Mouse (Mus musculus) thymus, postnatal 0 days (tissue): ENCODE results near the gene Prkce. TPM values are rescaled to one million over a fixed set of nuclear protein-coding genes. Genes with fewer than 3 reads are reported as not detected.

ENCODE experiments used
- DNase-seq: peaks from one replicate; pipeline ENCODE4 v3.0.0-alpha.2; 2015; ENCODE audit warnings: low spot score
- polyA plus RNA-seq: library from polyadenylated mRNA; unstranded; fragments of >200 nt; fragmentation: Nextera tagmentation; extraction: Ambion mirVana; gene quantifications from 2 replicates; pipeline ENCODE4 v1.2.1, GENCODE M21; 2015

The Prkce gene
- polyA plus RNA-seq, 1 experiment from 2014 or later: 1.6 TPM

DNA sequence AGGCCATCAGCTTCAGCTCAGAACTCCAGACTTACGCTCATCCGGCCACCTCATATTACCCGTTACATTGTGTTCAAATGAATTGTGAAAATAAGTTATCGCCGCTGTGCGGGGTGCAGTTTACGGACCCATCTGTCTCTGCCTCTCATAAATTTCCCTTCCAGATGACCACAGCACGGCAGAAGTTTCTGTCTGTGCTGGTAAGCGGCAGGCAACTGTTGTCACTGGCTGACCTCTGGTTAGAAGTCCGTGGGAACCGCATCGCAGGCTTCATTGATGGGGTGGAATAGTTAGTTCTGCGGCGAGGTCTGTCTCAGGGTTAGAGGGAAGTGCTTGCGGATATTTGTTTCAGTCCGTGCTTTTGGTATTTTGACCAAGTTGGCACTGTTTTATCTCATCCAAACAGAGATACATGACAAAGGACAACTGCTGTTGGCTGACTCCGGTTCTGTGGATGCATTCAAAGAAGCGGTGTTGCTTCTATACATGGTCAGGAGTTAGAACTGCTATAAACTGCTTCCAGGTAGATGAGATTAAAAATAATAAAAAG, 372.4 kb downstream of the Prkce start:
- no peak for DNase-seq

DNA sequence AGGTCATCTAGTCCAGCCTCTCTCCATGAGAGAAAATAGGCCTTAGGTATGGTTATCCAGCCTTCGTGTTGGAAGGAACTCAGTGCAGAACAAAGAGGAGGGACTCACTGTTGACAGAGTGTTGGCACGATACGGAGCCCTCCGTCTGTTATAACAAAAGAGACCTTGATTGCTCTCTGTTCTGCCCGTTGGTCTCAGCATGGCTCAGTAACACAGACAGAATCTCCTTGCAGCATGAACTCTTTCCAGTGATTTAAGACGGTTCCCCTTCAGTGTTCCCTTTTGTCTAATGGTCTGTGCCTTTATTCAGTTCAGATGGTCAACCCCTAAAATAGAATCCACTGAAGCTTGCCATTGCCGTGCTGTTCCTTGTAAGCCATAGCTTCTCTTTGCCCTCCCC, 378.9 kb downstream of the Prkce start:
- DNase-seq: no peak

DNA sequence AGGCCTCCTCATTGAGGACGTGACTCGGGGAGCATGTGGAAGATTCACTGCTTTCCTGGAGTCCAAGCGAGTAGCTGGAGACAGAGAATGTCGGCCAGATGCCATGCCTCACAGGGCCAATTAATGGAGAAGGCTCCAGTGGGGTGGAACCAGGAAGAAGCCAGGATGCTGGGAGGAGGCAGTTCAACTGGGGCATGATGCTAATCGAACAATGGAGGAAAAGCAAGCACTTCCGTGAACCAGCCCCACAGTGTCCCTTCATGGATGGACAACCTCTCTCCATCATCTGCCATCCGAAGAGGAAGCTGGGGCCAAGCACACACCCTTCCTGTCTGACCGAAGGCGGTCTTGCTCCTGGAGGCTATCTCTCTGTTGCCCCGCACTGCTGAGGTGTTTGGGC, 381.5 kb downstream of the Prkce start:
- DNase-seq: no peak

- no peak for DNase-seq
Measured at GRCm38 (mm10) chr17:86551561-86551960, 384.0 kb downstream of the Prkce start.

DNA sequence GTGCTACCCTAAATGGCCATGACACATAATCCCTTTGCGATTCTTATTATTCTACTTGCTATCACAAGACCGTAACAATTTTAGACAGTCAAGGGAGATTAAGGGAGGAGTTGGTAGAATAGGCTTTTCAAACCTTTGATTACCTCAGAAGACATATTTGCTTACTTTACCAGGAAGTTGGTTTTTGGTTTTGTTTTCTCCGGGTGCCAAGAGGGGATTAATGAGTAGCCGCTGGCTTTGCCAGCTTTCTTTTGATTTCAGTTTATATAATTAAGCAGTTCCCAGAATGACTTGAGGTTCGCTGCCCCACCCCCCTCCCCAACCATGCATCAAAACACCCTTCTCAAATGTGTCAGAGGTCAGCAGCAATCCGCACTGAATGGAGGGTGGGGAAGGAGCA, 384.4 kb downstream of the Prkce start:
- no peak for DNase-seq

DNA sequence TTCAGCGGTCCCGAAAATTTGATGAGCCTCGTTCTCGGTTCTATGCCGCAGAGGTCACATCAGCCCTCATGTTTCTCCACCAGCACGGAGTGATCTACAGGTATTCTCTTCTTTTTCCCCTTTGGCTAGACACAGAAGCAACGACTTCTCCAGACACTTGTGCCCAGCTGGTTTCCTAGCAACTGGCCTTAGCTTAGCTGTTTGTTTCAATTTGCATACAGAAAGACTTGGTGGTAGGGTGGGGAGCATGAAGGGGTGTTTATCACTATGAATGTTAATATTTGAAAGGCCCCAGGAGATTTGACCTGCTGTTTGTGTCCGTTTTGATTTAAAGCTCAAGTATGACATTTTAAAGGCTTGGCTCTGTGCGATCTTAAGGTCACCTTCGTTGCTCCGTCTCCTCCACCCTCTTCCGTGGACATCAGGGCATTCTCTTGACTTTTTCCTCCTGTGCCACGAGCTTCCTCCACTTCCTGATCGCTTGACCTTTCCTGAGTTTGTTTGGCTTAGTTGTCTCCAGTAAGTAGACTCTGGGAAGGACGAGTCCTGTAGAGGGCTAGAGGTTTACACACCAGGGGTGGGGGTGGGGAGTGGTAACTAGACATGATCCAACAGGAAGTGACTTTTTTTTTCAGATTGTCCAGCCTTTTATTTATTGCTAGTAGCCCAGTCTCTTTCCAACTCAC, 391.8 kb downstream of the Prkce start:
- no peak for DNase-seq

DNA sequence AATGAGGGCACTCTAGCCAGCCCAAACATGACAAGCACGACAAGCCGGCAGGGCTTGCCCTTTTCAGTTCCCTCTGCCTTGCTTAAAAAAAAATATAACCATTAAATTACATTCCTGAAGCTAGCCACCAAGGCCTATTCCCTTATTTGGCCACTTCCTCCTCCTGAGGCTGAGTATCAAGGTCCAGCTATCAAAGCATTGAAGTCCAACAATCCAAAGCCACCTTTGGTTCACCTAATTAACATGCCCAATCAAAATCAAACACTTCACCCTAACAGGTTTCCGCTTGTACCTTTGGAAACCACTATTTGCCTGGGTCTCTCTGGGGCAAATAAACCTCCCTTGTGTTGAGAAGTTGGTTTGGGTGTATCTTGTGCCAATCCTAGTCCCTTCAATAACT, 392.9 kb downstream of the Prkce start:
- no peak for DNase-seq

GRCm38 (mm10) chr17:86570491-86570890, 402.9 kb downstream of the Prkce start:
- DNase-seq: no peak

- DNase-seq: no peak
Measured at GRCm38 (mm10) chr17:86571266-86571665, 403.7 kb downstream of the Prkce start.

DNA sequence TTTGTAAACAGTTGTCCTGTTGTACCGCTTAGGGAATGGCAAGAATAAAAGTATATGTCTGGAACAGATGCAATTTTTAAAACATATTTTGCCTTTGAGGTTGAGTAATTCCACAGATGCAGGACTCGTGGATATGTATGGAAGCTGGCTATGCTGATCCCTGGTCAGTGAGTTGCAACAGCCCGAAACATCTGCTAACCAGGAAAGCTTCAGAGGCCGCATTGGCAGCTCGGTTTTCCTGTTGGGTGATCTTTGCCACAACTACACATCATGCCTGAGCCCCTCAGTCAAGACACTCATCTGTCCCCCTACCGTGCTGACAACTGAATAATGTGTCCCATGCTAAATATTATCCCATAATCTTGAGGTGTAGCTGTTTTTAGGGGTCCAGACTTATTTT, 404.6 kb downstream of the Prkce start:
- DNase-seq: no peak

DNA sequence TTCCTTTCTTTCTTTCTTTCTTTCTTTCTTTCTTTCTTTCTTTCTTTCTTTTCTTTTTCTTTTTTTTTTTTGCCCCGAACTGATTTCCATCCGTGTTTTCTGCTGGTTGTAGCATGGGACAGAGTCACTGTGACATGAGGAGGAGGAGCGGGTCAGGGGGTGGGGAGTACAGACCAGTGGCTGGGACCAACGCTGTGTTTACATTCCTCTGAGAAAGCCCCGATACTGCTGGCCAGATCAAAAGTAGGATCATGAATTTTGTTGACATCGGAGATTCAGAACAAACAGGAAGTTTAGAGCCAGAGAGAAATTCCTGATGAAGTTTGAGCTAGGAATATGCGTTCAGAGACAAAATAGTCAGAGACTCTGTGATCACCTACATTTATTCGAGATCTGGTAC, 405.0 kb downstream of the Prkce start:
- DNase-seq: no peak

GRCm38 (mm10) chr17:86573596-86574248, 406.1 kb downstream of the Prkce start:
- no peak for DNase-seq

GRCm38 (mm10) chr17:86580724-86581123, 413.1 kb downstream of the Prkce start:
- DNase-seq: no peak

- DNase-seq: no peak
Measured at GRCm38 (mm10) chr17:86582341-86582740, 414.8 kb downstream of the Prkce start.

DNA sequence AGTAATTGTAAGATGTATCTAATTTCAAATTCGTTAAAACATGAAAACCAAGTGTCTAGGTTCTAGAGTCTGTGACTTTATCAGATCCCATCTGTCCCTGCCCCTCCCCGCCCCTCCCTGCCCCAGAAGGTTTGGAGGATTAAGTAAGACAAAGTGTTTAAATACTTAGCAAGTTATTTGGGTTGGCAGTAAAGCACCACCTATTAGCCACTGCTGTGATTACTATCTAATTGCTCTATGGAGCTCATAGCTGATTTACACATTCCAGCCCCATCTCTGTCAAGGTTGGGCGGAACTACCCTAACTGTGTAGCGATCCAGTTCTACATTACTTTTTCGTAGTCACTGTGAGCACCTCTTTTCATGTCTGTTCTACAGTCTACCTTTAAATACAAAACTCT, 418.9 kb downstream of the Prkce start:
- no peak for DNase-seq

- DNase-seq: no peak
Measured at GRCm38 (mm10) chr17:86588704-86589449, 421.3 kb downstream of the Prkce start.

DNA sequence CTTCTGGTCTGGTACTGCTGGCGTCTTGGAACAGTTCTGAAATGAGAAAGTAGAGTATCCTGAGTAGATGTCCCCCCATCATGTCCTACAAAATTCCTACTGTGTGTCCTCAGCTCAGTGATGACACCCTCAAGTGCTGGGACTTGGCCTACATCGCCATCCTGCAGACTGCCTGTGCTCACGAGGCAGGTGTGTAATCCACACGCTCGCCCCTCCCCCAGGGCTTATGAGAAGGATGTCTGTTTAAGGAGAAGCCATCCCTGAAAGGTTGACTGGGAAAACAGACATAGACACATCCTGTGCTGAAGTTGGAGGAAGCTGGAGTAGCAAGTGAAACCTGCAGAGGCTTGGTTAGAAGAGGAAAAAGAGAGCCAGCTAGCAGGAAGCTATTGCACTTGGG, 422.1 kb downstream of the Prkce start:
- no peak for DNase-seq

- DNase-seq: no peak
Measured at GRCm38 (mm10) chr17:86591241-86591640, 423.7 kb downstream of the Prkce start.

DNA sequence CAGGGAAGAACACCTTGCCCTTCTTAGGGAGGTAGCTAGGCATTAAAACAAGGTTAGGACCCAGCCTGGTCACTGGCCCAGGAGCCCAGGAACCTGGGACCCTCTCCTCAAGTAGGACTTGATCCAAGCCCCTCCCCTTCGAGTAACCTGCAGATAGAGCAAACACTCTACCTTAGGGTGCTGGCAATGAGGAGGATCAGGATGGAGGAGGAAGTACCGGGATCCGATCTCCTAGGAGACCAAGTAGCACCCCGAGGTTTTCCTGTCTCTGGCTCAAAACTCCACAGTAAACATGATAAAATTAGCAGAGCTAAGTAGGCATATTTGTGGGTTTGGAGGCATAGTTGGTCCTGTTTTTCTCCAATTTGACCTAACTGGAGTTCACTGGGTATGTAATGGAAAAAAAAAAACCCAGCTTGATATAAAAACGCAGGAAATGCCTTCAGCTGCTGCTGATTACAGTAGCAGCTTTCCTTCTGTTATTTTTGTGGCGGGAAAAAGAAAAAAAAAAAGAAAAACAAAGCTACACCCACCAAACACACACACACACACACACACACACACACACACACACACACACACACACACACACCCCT, 425.5 kb downstream of the Prkce start:
- no peak for DNase-seq

- DNase-seq: no peak
Measured at GRCm38 (mm10) chr17:86595526-86595925, 427.9 kb downstream of the Prkce start.

DNA sequence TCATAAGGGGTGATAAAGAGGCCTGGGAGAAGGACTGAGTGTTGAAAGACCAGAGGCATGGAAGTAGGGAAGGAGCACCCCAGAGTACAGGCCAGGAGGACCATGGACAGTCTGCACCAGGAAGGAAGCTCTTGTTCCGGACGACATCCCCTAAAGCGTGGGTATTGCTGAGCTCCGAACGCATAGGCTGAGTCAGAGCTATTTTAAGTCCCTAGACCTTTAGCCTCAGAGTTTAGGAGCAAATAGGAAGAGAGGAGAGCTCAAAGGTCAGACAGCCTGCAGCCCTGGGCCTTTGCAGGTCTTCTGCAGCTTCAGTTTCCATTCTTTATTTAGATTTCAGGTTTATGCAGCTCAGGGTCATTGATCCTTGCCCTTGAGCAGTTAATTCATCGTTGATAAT, 433.5 kb downstream of the Prkce start:
- no peak for DNase-seq

- no peak for DNase-seq
Measured at GRCm38 (mm10) chr17:86601901-86602300, 434.3 kb downstream of the Prkce start.
